Mouse (Mus musculus) liver, postnatal 0 days (tissue): ENCODE results near the gene Edem3.

Source experiments
- CTCF ChIP-seq: sonication (generic); IDR thresholded peaks from 2 replicates; pipeline ENCODE4 v1.5.1; 2016; ENCODE audit warnings: antibody characterized with exemption, low read depth
- EP300 ChIP-seq: IDR thresholded peaks from 2 replicates; pipeline ENCODE4 v1.6.1; 2016; ENCODE audit warnings: antibody characterized with exemption, low read depth, mild to moderate bottlenecking

DNA sequence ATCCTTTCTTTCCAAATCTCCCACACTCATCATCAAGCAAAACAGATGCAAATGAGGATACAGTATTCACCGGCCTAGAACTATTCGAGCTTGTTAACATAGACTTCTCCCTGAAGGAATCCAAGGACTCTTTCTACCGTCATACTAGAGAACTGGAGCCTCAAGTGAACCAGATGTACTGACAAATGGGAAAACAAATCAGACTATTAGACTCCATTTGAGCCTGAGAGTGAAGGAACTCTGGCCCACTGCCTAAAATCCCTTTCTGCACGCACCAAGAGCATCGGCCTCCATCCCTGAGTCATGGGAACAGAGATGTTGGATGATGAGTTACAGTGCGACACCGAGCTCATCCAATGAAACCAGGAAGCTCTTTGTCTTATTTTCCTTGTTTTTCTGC lies 69.9 kb downstream of the Edem3 start:
- TF ChIP-seq EP300: no peak
- no peak for TF ChIP-seq CTCF
